Mouse (Mus musculus): ENCODE data around the gene Trpm6.

Gene Trpm6

DNA sequence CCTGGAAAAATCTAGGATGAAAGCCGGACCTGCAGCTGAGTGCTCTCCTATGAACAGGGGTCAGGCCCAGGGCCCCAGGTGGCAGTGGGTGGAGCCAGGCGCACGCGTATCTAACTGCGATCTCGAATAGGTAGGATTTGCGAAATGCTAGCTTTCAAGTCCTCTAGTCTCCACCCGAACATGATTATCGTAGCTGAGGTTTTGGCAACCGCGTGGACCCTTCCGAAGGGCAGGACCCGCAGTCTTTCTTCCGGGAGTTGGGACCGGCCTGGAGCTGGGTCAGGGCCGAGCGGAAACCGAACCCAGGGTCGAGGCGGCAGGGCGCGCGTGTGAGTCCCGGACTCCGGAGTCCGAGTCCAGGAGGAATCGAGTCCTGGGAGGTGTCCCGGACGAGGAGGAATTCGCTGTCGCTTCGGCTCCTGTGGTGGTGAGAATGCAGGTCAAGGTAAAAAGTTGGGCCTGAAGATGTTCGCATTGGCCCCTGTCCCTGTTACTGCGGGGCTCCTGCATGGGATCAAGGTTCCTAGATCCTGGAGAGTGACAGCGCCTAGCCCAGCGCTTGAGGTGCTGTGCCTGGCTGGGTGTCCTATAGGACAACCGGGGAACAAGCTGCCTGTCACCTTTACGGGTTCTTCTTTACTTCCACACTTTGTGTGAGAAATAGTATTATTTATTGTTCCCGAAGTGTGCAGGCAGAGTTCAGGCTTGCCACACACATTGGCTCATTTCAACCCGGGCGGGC, at the start of gene Trpm6:
TSS of gene Trpm6 (plus strand) at position 386 of the 742 bp plus-strand sequence.
- no peak for DNase-seq (ENCODE audit: low spot score)

DNA sequence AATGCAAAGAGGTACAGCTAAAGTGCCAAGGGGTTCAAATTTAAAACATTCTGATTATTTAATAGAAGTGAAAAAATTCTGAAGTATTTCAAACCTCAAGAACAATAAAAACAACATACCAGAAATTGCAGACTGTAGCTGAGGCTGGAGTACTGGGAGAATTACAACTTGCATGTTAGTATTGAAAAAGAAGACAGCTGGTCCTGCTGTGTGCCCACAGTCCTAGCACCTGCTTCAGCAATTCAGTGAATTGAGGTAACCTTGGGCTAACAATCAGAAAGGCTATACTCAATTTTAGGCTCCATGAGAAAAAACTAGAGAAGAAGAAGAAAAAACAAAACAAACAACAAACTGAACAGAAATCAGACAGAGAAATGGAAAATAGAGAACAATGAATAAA, 41.7 kb upstream of the Trpm6 start:
- no peak for DNase-seq (ENCODE audit: low spot score)

DNA sequence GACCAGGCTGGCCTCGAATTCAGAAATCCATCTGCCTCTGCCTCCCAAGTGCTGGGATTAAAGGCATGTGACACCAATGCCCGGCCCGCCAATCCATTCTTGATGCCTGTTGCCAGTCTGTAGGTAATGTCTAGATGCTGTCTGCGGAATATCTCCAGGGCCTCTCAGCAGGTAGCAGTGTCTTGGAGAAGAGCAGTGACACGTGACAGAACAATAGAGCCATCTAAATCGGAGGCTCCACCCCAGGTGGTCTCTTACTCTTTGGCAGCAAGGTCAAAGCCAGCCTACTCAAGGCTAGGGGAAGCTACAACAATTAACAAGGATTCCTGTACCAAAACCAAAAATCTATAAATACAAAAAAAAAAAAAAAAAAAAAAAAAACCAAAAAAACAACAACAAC, 38.9 kb upstream of the Trpm6 start:
- DNase-seq (ENCODE audit: low spot score), result no peak

DNA sequence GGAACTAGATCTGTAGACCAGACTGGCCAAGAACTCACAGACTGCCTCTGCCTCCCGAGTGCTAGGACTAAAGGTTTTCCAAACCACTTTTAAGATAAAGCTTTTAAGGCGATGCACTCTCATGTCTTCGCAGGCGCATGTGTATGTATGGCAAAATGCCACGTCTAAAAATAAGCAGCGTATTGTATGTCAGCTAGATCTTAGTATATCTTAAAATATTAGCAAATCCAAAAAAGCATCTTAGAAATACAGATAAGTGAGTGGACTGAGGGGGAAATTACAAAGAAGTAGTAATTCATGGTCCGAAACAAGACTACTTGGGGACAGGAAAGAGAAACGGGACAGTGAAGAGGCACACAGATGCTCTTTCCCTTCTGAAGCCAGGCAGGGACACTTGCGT, 38.2 kb upstream of the Trpm6 start:
- no peak for DNase-seq (ENCODE audit: low spot score)

DNA sequence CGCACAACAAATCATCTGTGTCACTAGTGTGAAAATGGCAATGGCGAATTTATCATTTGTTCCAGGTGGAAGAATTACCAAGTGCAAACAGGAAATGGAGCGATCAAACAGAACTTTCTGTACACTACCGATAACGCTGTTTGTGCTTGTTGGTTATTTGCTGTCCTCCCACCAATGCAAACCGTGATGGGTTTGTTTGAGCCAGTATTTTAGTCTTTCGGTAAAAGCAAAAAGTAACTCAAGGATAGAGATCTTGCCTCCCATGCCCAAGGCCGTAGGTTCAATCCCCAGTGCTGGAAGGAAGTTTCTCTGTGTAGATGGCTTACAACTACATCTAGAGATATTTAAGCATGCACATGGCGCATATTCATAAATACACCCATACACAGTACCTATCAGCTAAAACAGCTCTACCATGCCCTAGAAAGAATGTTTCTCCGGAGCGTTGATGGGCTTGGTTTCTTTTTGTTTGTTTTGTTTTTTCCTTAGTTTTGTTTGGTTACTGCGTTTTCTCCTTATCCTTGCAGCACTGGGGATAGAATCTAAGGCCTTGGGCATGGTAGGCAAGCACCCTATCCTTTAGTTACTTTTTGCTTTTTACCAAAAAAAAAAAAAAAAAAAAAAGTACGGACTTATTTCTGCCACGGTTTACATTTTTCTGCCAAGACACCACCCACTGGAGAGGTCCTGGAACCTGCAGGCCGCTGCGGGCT, 37.5 kb upstream of the Trpm6 start:
- no peak for DNase-seq (ENCODE audit: low spot score)

DNA sequence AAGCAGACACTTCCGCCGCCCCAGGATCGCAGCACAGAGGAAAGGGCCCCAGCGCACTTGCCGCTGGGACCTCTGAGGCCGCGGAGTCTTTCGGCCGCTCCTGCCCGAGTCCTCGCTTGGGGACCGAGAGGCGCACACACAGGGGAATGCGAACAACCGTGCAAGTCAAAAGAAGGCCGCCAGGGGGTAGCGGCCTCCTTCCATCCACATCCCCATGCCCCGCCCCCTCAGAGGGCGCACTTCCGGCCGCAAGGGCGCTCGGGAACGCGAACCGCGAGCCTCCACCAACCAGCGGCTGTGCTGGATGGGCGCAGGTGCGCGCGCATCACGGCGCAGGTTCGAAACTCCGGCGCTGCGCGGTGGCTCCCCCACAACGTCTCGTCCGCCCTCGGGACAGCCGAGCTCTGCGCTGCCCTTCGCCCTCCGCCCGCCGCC, 36.9 kb upstream of the Trpm6 start, which contains the start of gene D030056L22Rik:
TSS of gene D030056L22Rik (plus strand) at position 328 of the 435 bp plus-strand sequence.
- peak; percentile 93 for DNase-seq (ENCODE audit: low spot score)

DNA sequence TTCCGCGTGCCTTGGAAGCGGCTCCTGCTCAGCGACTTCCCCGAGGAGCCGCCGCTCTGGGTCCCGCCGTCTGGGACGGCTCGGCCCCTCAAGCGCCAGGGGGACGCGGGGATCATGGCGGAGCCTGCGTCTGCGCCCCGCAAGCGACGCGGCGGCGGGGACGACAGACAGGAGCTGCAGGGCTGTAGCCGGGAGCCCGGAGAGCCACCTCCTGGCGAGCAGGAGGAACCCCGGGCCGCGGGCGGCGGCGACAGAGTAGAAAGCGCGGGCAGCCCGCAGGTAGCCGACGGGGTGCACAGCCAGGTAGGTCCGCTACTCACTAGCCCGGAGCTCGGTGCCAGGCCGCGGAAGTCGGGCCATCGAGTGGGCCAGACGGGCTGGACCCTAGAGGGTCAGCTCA, 36.4 kb upstream of the Trpm6 start:
- peak; percentile 20 for DNase-seq (ENCODE audit: low spot score)

DNA sequence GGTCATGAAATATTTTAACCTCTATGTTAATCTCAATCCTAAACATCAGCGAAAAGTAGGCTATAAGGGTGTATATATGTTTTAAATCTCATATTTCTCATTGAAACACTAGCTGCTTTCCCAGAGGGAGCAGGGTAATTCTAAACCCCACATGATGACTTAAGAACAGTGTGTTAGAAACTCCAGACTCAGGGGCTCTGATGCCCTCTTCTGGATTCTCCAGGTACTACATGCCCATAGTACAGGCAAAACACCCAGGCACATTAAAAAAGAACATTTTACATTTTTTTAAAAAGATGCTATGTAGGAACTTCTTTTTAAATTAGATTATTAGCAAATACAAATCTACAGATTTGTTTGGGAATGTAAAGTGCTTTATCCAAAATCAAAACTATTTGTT, 33.4 kb upstream of the Trpm6 start:
- DNase-seq (ENCODE audit: low spot score), result peak; percentile 14

DNA sequence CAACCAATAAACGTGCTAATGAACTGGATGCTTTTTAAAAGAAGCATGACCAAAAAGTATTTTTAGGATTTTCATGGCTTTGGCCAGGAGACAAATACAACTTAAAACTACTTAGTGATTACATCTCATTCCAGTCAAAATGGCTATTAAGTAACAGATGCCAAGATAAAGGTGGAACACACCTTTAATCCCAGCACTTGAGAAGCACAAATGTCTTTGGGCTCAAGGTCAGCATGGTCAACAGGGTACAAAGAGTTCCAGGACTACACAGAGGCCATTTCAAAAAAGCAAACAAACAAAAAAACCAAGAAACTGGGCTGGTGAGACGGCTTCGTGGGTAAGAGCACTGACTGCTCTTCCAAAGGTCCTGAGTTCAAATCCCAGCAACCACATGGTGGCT, 29.4 kb upstream of the Trpm6 start:
- no peak for DNase-seq (ENCODE audit: low spot score)

DNA sequence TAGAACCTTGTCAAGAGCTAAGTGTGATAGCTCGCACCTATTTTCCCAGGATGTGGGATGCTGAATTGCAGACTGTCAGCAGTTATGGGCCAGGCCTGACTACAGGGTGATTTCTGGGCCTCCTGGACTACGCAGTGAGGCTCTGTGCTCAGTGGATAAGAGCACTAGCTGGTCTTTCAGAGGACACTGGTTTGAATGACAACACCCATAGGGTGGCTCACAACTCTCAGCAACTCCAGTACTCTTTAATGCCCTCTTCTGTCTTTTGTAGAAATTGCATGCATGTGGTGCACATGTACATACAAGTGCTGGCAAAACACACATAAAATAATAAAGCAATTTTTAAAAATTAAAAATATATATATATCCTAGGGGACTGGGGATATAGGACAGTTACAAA, 24.6 kb upstream of the Trpm6 start:
- DNase-seq (ENCODE audit: low spot score), result no peak

DNA sequence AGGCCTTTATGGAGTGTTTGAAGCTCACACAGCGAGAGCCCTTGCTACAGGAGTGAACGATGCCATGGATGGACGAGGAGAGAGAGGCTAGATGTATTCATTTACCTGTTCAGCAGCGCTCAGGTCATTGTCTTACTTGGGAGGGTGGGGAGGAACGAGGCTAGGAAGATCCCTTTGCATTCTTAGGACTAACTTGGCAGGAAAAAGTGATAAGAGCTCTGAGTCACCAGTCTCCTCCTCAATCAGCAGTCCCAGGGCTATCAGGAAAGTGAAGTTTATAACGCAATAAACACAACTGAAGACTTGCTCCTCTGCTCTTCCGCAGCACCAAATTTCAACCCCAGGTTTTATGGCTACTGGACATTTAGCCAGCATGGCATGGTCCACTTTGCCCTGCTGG, 19.5 kb upstream of the Trpm6 start:
- no peak for DNase-seq (ENCODE audit: low spot score)

DNA sequence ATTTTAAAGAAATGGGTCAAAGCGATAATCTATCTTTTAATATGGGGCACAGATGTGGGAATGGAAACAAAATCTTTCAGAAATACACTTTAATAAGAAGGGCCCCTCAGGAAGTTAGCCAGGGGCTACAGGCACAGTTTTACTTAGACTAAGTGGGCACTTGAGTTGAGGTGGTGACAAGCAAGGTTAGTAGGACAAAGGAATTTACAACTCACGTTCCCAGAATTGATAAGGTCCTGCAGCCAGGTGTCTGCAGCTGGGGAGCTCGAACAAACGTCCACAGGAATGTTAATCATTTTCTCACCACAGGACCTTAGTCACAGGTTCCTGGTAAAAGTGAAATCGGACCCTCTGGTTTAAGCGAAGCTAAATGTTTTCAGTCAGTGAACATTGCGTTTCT, 18.7 kb upstream of the Trpm6 start:
- DNase-seq (ENCODE audit: low spot score), result no peak

DNA sequence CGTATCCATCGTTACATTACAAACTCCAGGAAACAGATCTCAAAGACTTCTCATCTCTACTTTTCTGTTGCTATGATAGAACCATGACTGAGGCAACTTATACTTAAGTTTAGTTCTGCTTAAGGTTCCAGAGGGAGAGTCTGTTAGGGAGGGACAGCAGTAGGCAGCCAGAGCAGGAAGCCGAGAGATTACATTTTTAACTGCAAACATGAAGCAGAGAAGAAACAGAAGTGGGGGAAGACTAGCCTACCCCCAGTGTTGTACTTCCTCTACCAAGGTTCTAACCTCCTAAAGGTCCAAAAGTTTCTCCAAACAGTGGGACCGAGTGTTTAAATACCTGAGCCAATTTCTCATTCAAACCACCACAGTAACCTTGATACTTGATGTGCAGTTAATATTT, 13.9 kb upstream of the Trpm6 start:
- DNase-seq (ENCODE audit: low spot score), result no peak

DNA sequence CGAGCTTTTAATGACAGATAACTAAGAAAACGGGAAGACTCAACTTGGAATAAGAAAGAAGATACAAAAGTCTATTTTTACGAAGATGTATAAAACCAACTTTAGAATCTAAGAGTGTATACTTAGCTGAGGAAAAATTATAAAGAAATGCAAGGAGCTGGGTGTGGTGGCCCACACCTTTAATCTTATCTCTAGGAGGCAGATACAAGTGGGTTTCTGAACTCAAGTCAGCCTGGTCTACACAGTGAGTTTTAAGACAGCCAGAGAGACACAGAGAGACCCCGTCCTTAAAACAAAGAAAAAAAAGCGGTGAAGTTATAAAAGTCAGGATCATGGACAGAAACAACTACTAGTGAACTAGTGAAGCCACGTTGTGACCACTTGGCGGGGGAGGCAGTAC, 10.6 kb upstream of the Trpm6 start:
- no peak for DNase-seq (ENCODE audit: low spot score)

DNA sequence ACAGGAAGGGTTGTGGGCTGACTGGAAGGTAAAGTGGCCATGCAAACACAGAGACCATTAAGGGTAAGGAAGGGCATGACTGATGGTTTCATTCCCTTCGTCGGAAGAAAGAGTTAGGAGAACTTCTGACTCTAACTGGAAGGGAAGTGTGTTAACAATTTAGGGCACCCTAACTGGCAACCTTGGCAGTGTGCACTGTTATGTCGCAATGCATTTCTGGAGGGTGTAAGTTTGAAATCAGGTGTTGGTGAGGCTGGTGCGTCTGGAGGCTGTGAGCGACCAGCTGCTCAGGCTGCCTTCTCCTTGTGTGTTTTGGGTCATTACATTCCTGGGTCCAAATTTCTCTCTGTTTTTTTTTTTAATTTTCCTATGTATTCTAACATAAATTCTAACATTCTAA, 5.8 kb upstream of the Trpm6 start:
- no peak for DNase-seq (ENCODE audit: low spot score)

DNA sequence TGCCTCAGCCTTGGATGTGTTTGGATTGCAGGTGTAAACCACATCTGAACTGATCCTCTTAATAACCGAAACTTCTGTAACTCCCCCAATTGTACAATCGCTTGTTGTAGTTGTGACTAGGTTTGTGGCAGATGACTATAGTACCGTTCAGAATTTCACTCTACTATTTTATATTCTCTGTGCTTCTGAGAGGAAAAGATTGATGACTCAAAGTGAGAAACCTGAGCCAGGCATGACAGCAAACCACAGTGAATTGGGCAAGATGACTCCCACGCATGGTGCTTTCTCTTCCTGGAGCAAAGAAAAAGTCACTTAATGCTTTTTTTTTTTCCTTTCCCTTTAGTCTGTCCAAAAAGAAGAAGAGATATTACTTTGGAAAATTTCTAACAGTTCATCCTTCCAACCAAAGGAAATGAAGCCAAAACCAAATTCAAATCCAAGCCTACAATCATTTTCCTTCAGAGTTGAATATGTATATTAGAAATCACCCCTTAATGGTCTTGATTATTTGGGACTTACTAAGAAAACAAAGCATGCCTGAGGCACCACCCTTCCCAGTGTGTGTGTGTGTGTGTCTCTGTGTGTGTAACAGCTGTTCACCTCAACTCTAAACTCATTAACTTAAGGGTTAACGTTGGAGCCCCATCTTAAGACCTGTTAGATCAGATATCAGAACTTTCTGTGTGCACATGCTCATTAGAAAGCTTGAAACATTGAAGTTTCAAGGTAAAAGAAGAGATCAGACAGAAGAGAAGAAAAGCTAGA, 3.0 kb upstream of the Trpm6 start:
- no peak for DNase-seq (ENCODE audit: low spot score)

DNA sequence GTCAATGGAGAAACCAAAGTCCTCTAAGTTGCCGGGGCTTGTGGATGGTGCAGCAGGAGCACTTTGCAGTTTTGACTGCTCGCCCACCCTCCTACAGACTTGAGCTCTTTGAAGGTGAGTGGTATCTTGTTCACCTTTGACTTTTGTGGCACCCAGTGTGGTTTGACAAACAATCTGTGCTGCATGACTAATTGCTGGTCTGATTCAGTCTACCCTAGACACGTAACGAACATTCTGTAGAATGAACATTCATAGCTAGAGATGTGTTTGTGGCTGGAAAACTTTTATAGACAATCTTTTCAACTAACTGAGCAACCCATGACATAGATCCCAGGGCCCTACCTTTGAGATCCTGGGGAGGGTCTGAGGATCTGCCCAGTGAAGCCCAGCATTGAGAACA, 2.4 kb upstream of the Trpm6 start:
- no peak for DNase-seq (ENCODE audit: low spot score)

DNA sequence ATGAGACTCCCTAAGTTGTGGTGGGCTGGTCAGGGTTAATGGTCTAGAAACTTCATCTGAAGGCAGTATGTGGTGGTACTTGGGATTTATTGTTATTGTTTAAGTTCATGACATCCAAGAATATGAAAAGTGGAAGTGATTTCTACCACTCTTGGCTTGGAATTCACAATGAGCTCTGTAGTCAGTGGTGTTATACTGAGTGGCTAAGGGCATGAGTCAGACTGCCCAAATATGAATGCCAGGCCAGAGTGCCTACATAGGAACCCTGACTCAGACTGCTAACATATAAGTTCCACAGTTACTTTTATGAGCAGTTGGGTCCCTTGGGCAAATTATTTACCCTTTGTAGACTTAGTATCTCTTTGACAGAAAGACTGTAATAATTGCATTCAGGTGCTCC, 7.4 kb downstream of the Trpm6 start:
- DNase-seq (ENCODE audit: low spot score), result no peak

DNA sequence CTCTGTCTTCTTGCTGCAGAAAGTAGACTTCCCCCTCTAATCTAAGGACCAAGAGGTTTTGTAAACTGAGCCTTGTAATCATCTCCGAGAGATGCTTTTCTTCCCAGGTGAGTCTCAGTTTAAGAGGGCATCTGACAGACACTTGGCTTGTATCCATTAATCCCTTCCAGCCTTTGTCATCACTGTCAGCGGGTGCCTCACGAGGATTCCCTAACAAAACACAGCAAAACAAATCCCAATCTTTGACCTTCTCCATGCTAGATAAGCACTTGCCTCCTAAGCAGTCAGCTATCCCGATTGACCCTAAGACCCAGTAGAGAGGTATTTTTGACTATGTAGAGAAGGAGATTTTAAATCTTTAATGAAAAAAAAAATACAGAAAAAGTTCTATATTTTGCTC, 7.9 kb downstream of the Trpm6 start:
- no peak for DNase-seq (ENCODE audit: low spot score)

DNA sequence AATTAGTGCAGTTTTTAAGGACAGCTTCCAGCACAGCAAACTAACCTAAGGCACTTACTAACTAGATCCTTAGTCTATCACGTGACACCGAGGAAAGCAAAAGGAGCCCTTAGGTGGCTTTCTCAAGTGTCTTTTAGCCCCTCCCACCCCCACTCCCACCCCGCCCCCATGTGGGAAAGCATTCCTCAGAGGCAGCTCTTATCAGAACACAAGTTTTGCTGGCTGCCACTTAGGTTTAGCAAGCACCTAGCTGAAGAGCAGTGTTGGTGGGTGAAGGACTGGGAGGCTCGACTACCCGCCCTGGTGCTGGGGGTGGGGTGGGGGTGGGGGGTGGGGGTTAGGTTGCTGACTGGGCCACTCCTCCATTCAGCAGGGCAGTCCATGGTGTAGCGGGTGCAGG, 8.5 kb downstream of the Trpm6 start:
- no peak for DNase-seq (ENCODE audit: low spot score)

DNA sequence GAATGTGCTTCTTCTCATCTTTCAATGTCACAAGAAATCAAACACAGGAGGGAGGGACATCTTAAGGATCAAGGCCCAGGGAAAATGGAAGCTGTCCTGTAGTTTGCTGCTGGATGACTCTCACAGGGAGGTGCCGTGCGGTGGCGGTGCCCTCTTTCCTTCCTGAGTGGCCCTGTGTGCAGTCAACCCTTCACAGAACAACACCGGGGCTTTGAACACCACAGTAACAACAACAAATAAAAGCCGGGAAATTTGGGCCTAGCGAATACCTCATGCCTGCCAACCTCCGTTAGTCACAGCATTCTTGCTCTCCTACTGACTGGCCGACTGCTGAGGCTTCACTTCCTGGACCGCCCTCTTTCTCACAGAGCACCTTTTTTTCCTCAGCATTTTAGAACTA, 9.1 kb downstream of the Trpm6 start:
- no peak for DNase-seq (ENCODE audit: low spot score)

DNA sequence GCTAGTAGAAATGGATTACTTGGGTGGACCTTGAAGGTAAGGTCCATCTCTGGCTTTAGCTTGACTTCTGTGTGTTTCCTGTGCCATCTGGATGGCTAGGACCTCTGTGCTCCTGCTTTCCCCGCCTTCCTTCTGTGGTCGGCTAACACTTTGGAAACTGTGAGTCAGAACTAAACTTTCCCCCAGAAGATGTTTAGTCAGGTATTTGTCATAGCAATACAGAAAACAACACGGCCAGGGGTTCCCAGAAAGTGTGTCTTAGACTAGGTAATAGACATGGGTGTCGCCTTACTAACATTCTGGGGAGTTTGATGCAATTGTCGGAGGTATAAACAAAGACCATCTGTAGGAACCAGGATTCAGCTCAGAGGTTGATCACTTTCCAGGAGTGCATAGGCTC, 16.6 kb downstream of the Trpm6 start:
- DNase-seq (ENCODE audit: low spot score), result no peak

DNA sequence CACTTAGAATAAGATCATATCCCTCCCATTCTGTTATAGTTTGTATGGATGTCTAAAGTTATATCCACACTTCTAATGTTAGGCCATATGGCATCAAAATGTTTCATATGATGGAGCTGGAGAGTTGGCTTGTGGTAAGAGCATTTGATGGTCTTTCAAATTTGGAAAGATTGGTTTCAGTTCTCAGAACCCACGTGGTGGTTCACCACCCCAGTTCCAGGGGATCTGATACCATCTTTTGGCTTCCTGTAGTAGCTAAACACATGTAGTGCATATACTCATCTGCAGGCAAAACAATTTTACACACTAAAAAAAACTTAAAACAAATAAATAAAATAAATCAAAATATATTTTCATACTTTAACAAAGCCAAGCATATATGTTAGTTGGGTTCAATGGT, 21.3 kb downstream of the Trpm6 start:
- DNase-seq (ENCODE audit: low spot score), result no peak
